Mouse (Mus musculus) bone marrow macrophage, adult 2 months (primary cell): ENCODE measurements around the gene Zmynd8. TPM values are rescaled to one million over a fixed set of nuclear protein-coding genes. Genes with fewer than 3 reads are reported as not detected.

ENCODE experiments used
- H3K27ac ChIP-seq: 2 replicates; pipeline ENCODE4 v1.5.1; 2012; ENCODE audit warnings: low read depth, low read length; ENCODE audit not compliant: insufficient read depth
- H3K4me1 ChIP-seq: 2 replicates; pipeline ENCODE4 v1.6.1; 2012; ENCODE audit warnings: low read length; ENCODE audit not compliant: control insufficient read depth, insufficient read depth
- H3K4me3 ChIP-seq: 2 replicates; pipeline ENCODE4 v1.5.1; 2012; ENCODE audit warnings: mild to moderate bottlenecking, low read length, moderate library complexity; ENCODE audit not compliant: insufficient read depth
- CTCF ChIP-seq: IDR thresholded peaks from 2 replicates; pipeline ENCODE4 v1.5.1; 2012; ENCODE audit warnings: low read depth, mild to moderate bottlenecking, low read length, moderate library complexity
- POLR2A ChIP-seq: IDR thresholded peaks from 2 replicates; pipeline ENCODE4 v1.6.1; 2012; ENCODE audit warnings: mild to moderate bottlenecking, low read depth, low read length, borderline replicate concordance
- polyA plus RNA-seq: library from polyadenylated mRNA; stranded (reverse); fragments of >200 nt; gene quantifications from 2 replicates; pipeline ENCODE4 v1.2.4, GENCODE M21; 2012; ENCODE audit not compliant: missing spikeins, insufficient read depth, insufficient read length

Gene Zmynd8
- polyA plus RNA-seq, 1 experiment: 99.5 TPM

DNA sequence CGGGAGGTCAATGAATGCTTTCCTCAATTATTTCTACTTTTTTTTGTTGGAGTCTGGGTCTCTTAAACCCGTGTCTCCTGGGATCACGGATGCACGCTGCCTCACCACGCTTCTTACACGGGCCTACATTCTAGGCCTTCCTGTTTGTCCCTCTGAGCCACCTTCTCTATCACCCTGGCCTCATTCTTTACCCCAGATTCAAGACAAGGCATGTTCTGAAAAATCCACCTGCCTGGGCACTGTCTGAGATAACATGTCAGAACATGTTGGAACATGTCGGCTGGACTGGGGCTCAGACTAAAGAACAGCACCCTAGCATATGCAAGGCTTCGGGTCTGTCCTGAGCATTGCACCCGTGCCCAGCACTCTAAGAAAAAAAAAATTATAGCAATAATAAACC, 110.0 kb downstream of the Zmynd8 start:
- no peak overlapping the region for H3K4me3 ChIP-seq
- H3K4me1 ChIP-seq: peaks cover 18% of the 10 kb centered on the region
- TF ChIP-seq POLR2A: no peak
- no peak for TF ChIP-seq CTCF
- H3K27ac ChIP-seq: no peak overlapping the region

DNA sequence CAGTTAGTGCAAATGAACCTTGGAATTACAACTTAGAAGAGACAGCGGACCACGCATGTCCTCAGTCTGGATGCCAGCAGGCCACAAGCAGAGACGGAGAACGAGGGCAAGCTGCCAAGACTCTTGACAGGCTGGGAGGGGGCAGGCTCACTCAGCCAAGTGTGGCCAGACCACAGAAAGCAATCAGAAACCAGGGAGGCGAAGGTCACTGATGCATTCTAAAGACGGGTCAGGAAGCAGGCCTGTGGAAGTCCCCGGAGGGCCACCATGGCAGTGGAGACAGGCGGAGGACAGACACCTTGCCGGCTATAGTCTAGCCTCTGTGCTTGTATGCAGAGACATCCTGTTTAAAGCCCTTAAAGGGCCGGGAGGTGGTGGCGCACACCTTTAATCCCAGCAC, 110.8 kb downstream of the Zmynd8 start:
- TF ChIP-seq CTCF (no peak), POLR2A (no peak)
- peaks cover 10% of the 10 kb centered on the region for H3K4me1 ChIP-seq
- no peak overlapping the region for H3K4me3 ChIP-seq
- H3K27ac ChIP-seq: no peak overlapping the region

- H3K27ac ChIP-seq: no peak overlapping the region
- H3K4me3 ChIP-seq: no peak overlapping the region
- H3K4me1 ChIP-seq: no peaks in the 10 kb centered on the region
- no peak for TF ChIP-seq CTCF
- no peak for TF ChIP-seq POLR2A
Observed at GRCm38 (mm10) chr2:165786467-165786866, 112.3 kb downstream of the Zmynd8 start.

- Histone ChIP-seq H3K4me3 (no peak overlapping the region), H3K4me1 (no peaks in the 10 kb centered on the region), H3K27ac (no peak overlapping the region)
- TF ChIP-seq POLR2A (no peak), CTCF (no peak)
Observed at GRCm38 (mm10) chr2:165785312-165786036, 113.3 kb downstream of the Zmynd8 start.

DNA sequence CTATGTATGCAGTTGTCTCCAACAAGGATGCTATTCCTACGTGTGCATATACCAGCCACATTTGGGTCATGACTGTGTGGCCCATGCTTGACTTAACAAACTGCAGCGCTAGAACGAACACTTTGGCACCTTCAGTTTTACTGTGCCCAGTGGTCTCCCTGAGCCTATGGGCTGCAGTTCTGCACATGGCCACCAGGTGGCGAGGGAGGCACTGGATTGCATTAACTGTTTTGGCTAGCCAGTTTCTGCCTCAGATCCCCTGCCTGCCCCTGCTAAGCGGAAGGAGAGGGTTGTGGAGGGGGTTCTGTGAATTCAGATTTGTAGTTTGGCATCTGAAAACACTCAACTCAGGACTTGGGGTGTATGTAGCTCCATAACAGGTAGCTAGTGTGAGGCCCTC, 116.5 kb downstream of the Zmynd8 start:
- H3K4me3 ChIP-seq: no peak overlapping the region
- H3K27ac ChIP-seq: no peak overlapping the region
- H3K4me1 ChIP-seq: no peaks in the 10 kb centered on the region
- peak; percentile 87 for TF ChIP-seq CTCF
- TF ChIP-seq POLR2A: no peak

GRCm38 (mm10) chr2:165778927-165779326, 119.9 kb downstream of the Zmynd8 start:
- TF ChIP-seq POLR2A (no peak), CTCF (peak; percentile 72)
- H3K4me1 ChIP-seq: no peaks in the 10 kb centered on the region
- H3K27ac ChIP-seq: no peak overlapping the region
- no peak overlapping the region for H3K4me3 ChIP-seq

- H3K4me3 ChIP-seq: no peak overlapping the region
Observed at GRCm38 (mm10) chr2:165769375-165769948, 129.4 kb downstream of the Zmynd8 start.

GRCm38 (mm10) chr2:165768805-165769358, 129.9 kb downstream of the Zmynd8 start:
- peaks cover 3% of the 10 kb centered on the region for H3K4me1 ChIP-seq
- H3K4me3 ChIP-seq: no peak overlapping the region
- TF ChIP-seq POLR2A (no peak), CTCF (no peak)
- no peak overlapping the region for H3K27ac ChIP-seq

More at GRCm38 (mm10) chr2:165769375-165769948, 129.4 kb downstream of the Zmynd8 start:
- TF ChIP-seq CTCF: no peak
- TF ChIP-seq POLR2A: no peak
- Histone ChIP-seq H3K4me1 (peaks cover 3% of the 10 kb centered on the region), H3K27ac (no peak overlapping the region)

DNA sequence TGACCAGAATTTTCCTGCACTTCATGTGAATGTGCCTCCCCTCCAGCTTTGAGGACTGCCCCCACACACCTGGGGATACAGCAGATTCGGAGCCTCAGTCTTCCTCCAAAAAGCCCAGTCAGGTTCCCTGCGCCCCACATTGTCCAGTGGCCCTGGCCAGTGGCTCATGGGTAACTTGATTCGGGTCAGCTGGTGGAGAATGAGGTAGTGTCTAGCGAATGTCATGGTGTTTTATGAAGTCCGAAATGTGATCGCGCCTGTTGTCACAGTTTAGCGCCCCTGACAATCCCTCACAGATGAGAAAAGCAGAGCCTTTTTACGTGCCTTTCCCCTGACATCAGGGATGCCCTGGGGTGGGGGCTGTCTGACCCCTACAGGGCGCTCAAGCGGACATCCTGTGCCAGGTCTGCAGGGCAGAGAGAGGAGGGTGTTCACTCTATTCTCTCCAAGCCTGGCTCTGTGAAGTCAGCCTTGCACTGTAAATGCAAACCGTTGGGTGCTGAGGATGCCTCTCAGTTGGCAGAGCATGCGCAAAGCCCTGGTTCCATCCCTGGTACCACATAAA, 139.3 kb downstream of the Zmynd8 start:
- Histone ChIP-seq H3K4me3 (no peak overlapping the region), H3K4me1 (peaks cover 3% of the 10 kb centered on the region), H3K27ac (no peak overlapping the region)
- no peak for TF ChIP-seq CTCF
- TF ChIP-seq POLR2A: no peak

DNA sequence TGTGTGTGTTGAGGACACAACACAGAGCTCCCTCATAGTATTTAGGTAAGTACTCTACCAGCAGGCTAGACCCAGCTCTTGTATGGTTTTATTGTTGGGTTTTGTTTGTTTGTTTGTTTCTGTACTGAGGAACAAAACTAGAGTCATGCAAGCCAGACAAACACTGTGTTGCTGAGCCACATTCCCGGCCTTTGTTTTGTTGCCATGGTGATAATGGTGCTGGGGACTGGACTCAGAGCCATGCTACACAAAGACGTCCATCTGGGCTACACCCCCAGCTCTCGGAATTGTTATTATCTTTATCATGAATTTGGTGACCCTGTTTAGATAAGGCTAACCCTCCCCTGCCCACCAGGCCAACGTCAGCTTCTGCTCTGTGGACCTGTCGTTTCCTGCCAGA, 140.3 kb downstream of the Zmynd8 start:
- TF ChIP-seq POLR2A (no peak), CTCF (no peak)
- Histone ChIP-seq H3K27ac (no peak overlapping the region), H3K4me1 (peaks cover 3% of the 10 kb centered on the region), H3K4me3 (no peak overlapping the region)
